Mouse (Mus musculus): ENCODE measurements around the gene Atxn10. TPM values are rescaled to one million over a fixed set of nuclear protein-coding genes. Genes with fewer than 3 reads are reported as not detected.
A peak's percentile ranks its signal among the peaks of the same experiment; 100 is the strongest.

Atxn10 gene
- total RNA-seq, 2 experiments from 2014 or later, result 290 to 297 TPM

GRCm38 (mm10) chr15:85505118-85505925, 169.3 kb downstream of the Atxn10 start:
- Histone ChIP-seq H3K4me3 (no peak overlapping the region; the same call in 1 of the 2 replicates), H3K27ac (no peak overlapping the region)
- no peak for DNase-seq (ENCODE audit: low spot score in 2 of 2)
- TF ChIP-seq CTCF (conservative IDR thresholded peaks at IDR 0.05), result peak; percentile 29; the same call in 1 of the 2 replicates

GRCm38 (mm10) chr15:85506680-85507079, 170.6 kb downstream of the Atxn10 start:
- DNase-seq (ENCODE audit: low spot score in 2 of 2), result no peak
- H3K4me3 ChIP-seq, result no peak overlapping the region
- TF ChIP-seq CTCF (conservative IDR thresholded peaks at IDR 0.05), result no peak
- H3K27ac ChIP-seq, result no peak overlapping the region

GRCm38 (mm10) chr15:85507370-85508014, 171.4 kb downstream of the Atxn10 start:
- H3K27ac ChIP-seq, result no peak overlapping the region
- no peak for TF ChIP-seq CTCF (conservative IDR thresholded peaks at IDR 0.05)
- no peak overlapping the region for H3K4me3 ChIP-seq
- no peak for DNase-seq (ENCODE audit: low spot score in 2 of 2)

Other genes with a start within 250 kb of the Atxn10 start
- gene Smc1b, start 204.3 kb upstream of the Atxn10 start, total RNA-seq (2021), result under 1 TPM; 0.08 to 0.12 TPM
- gene Ribc2, start 204.2 kb upstream of the Atxn10 start, total RNA-seq (2021), result under 1 TPM; 0.44 to 0.49 TPM
- gene Fbln1, start 130.3 kb upstream of the Atxn10 start, total RNA-seq (2021), result 10 to 100 TPM; 13.4 to 13.8 TPM
- not detected for gene 7530416G11Rik, start 167.0 kb downstream of the Atxn10 start, total RNA-seq (2021)
- 10 to 100 TPM; 46.4 to 47.6 TPM for gene Wnt7b, start 246.2 kb downstream of the Atxn10 start, total RNA-seq (2021)